Mouse (Mus musculus) liver, postnatal 0 days (tissue): ENCODE measurements around the gene Prss16.

Experiments used
- CTCF ChIP-seq: sonication (generic); IDR thresholded peaks from 2 replicates; pipeline ENCODE4 v1.5.1; 2016; ENCODE audit warnings: antibody characterized with exemption, low read depth
- EP300 ChIP-seq: IDR thresholded peaks from 2 replicates; pipeline ENCODE4 v1.6.1; 2016; ENCODE audit warnings: antibody characterized with exemption, low read depth, mild to moderate bottlenecking

- TF ChIP-seq EP300 (peak; percentile 77), CTCF (no peak)
These were observed 16.8 kb upstream of the Prss16 start for GRCm38 (mm10) chr13:22026058-22027031.
